8 mouse cellular contexts compared by ENCODE assay signal in the genomic region with DNA sequence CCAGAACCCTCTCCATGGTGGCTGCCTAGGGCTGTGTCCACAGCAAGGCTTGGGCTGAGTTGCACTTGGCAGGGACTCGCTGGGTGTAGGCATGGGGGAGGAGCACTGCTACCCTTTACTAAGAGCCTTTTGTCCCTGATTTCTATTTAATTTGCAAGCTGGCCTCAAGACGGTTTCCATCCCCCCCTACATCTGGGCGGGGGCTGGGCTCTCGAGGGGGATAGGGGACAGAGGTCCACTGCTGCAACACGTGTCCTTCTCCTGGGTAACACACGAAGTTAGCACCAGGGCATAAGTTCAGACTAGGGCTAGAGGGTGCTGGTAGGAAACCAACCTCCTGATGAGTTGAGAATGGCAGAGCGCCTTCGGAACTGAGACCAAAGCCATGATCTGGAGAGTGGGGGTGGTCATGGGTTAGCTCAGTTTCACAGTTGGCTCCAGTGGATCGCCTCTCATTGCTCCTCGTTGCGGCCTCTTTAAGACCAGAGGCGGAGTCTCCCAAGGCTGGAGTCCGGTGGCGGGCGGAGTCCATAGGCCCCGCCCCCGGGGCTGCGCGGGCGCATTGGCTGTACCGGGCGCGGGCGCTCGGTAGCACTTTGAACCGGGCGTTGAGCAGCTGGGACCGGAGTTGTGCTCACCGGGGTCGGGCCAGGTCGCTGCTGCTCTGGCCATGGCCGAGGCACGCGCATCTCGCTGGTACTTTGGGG. TPM values are rescaled to one million over a fixed set of nuclear protein-coding genes. Genes with fewer than 3 reads are reported as not detected.
DNase-seq lines count a peak whose midpoint lies in the region; ATAC-seq and TF ChIP-seq lines count a peak whose summit lies in the region.

A gene (plus strand): TSS at position 524 of the 707 bp plus-strand sequence.

- H3K36me3 ChIP-seq in hindbrain, embryonic 16.5 days (ENCODE audit: control insufficient read depth, insufficient read depth, low read length) = peaks cover 29% of the 10 kb centered on the region

- TF ChIP-seq CTCF in gastrocnemius, adult 2 months (IDR thresholded peaks at IDR 0.05) = no peak

- DNase-seq in gastrocnemius, adult 2 months = peak; percentile 95
- peak; percentile 82 for DNase-seq in left cerebral cortex, adult 11 months (ENCODE audit: low spot score)
- DNase-seq in lung, postnatal 36 days = peak; percentile 96
- DNase-seq in retina, postnatal 1 day = peak; percentile 93
- peak; percentile 84 for DNase-seq in thymus, postnatal 4 days

- intact Hi-C loops in gastrocnemius, adult 2 months (cut with DNase I) = loop anchor here (5.0 to 10.0 kb wide), 2 partner anchors 221 to 293 kb away; a partner anchor contains a TSS

- peak within 1 kb of the TSS; percentile 92 for H3K4me3 ChIP-seq in gastrocnemius, adult 2 months
- peak within 1 kb of the TSS; percentile 85 for H3K4me3 ChIP-seq in hindbrain, embryonic 16.5 days (ENCODE audit: low read length)

- ATAC-seq in activated CD4-positive, CD25-positive, alpha-beta regulatory T cell, adult 4 months = peak; percentile 67
- peak; percentile 64 for ATAC-seq in common myeloid progenitor, adult 5-6 weeks (replicated peaks; ENCODE audit: low read depth, poor library complexity, severe bottlenecking)
- peak; percentile 91 for ATAC-seq in hindbrain, embryonic 16.5 days

- peak within 1 kb of the TSS; percentile 86 for H3K27ac ChIP-seq in gastrocnemius, adult 2 months
- peak within 1 kb of the TSS; percentile 83 for H3K27ac ChIP-seq in hindbrain, embryonic 16.5 days (ENCODE audit: low read depth, low read length)

- H3K4me2 ChIP-seq in hindbrain, embryonic 16.5 days (ENCODE audit: low read length) = peak within 1 kb of the TSS; percentile 90

- peak within 1 kb of the TSS; percentile 82 for H3K9ac ChIP-seq in hindbrain, embryonic 16.5 days (ENCODE audit: low read depth, low read length)

- no peaks in the 10 kb centered on the region for H3K27me3 ChIP-seq in hindbrain, embryonic 16.5 days (replicated peaks; ENCODE audit: control insufficient read depth, insufficient read depth, low read length)

- no peaks in the 10 kb centered on the region for H3K9me3 ChIP-seq in hindbrain, embryonic 16.5 days (ENCODE audit: control insufficient read depth, low read length)

- peaks cover 25% of the 10 kb centered on the region for H3K4me1 ChIP-seq in hindbrain, embryonic 16.5 days (ENCODE audit: control insufficient read depth, insufficient read depth, low read depth, low read length)

- WGBS in hindbrain, embryonic 16.5 days = 2% methylated on average over 35 of the region's 35 CpGs

RNA-seq across cellular contexts. Expression of the gene that starts here (rescaled TPM):
- 10 to 100 TPM in 1 of 2 experiments, 1 to 10 TPM in 1; 9.7 to 12.3 TPM for polyA plus RNA-seq in activated CD4-positive, CD25-positive, alpha-beta regulatory T cell, adult 4 months (2017; shearing (Covaris generic))
- total RNA-seq in common myeloid progenitor, adult 5-6 weeks (2017) = 8.2 and 12.1 TPM in 2 replicates
- total RNA-seq in gastrocnemius, adult 2 months (2021) = 1 to 10 TPM; 2.8 to 4.1 TPM
- polyA plus RNA-seq in hindbrain, embryonic 16.5 days (2015; fragmentation: Nextera tagmentation; extraction: Ambion mirVana) = 31.2 and 31.5 TPM in 2 replicates

Comparison
In these comparisons a context has a peak if more than half of its experiments do, and no peak if none do; other contexts are left out.
1. Peak in every context shown above with its lines: DNase-seq, ATAC-seq, H3K4me3 ChIP-seq and H3K27ac ChIP-seq.